Mouse (Mus musculus) hematopoietic stem cell, adult 5-6 weeks (primary cell): ENCODE measurements around the gene Mafg. TPM values are rescaled to one million over a fixed set of nuclear protein-coding genes. Genes with fewer than 3 reads are reported as not detected.

Experiments
- ATAC-seq, 2 experiments: fragments of 125-278 bp in 1 of 2; replicated peaks in 1 of 2; 2 replicates each; pipeline ENCODE4 v1.8.0; 2016 to 2017; ENCODE audit warnings: inconsistent platforms in 2 of 2, mild to moderate bottlenecking in 2 of 2, moderate number of reproducible peaks in 2 of 2, low read depth in 1 of 2, moderate TSS enrichment in 1 of 2; ENCODE audit not compliant: low FRiP score in 2 of 2, poor library complexity in 2 of 2, severe bottlenecking in 2 of 2, insufficient read depth in 1 of 2, low TSS enrichment in 1 of 2
- total RNA-seq: library from RNA; stranded (forward); fragments of 172-1452, 232-1000 nt; gene quantifications from 2 replicates; pipeline ENCODE4 v1.2.3, GENCODE M21; 2017

The Mafg gene
- total RNA-seq, 1 experiment from 2014 or later, result 33.2 TPM

DNA sequence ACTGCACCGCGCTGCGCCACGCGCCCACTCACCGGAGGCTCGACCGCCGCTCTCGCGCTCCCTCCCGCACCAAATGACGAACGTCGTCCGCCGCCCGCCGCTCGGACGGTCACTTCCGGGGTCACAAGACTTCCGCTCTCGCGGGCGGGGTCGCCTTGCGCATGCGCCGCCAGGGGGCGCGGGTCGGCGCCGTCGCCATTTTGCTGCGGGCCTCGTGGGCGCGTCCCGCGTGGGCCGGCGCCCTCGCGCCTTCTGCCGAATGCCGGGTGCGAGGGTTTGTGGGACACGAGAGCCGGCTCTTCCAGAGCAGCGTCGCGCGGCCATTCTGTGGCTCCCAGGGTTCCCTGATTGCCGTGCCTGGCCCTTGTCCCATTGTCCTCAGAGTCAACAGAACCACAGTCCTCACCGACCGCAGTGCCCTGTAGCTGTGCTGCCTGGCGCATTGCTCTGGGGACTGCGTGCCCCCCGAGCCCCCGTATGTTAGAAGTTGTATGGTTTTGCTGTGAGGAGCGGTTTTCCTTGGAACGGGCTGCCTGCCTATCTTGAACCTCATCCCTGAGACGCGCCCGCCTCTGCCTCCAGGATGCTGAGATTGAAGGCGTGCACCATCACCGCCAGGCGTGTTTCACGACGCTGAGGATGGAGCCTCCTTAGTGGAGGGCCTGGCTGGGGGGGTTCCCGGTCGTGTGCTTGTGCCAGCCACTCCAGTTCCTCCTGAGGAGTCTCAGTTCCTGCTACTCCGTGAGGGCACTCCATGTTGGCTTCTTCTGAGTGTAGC lies 51.7 kb downstream of the Mafg start, which contains the start of gene Arhgdia:
Gene Arhgdia (minus strand): TSS at position 135 of the 778 bp plus-strand sequence.
- ATAC-seq, result peak; percentile 25 to 30

DNA sequence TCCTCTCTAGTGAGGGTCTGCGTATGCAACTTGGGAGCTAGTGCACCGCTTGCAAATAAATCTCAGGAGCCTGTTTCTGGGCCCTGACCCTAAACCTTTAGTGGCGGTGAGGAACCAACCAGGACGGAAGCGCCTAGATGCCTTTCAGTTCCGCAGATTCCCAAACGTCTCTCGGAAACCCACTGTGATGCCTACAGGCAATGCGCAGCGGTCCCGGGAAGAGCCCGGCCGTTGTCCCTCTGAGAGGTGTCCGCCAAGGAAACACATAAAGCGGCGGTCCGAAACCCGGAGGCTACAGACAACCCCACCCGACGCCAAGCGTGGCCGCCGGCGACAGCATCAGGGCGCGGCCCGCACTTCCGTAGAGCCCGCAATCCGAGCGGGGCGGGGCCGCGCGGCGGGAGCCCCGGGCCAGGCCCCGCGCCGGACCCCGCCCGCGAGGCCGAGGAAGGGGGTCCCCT lies 52.5 kb downstream of the Mafg start:
- no peak for ATAC-seq

DNA sequence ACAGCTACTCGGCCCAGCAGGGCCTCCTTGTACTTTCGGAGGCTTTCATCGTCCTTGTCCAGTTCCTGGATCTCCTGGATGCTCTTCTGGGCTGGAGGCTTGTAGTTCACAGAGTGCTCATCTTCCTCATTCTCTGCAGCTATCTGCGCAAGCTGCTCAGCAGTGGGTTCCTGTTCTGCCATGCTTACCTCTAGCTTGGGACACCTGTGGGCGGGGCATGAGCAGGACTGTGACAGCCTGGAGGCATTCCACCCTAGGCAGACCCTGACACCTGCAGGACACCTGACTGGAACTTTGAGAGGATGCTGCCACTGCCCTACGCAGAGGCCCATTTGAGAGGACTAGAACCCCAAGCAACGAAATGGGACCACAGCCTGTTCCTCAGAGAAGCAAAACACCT lies 53.2 kb downstream of the Mafg start:
- ATAC-seq, result peak in 1 of 2 experiments; percentile 29; a peak in 2 of 4 replicates

DNA sequence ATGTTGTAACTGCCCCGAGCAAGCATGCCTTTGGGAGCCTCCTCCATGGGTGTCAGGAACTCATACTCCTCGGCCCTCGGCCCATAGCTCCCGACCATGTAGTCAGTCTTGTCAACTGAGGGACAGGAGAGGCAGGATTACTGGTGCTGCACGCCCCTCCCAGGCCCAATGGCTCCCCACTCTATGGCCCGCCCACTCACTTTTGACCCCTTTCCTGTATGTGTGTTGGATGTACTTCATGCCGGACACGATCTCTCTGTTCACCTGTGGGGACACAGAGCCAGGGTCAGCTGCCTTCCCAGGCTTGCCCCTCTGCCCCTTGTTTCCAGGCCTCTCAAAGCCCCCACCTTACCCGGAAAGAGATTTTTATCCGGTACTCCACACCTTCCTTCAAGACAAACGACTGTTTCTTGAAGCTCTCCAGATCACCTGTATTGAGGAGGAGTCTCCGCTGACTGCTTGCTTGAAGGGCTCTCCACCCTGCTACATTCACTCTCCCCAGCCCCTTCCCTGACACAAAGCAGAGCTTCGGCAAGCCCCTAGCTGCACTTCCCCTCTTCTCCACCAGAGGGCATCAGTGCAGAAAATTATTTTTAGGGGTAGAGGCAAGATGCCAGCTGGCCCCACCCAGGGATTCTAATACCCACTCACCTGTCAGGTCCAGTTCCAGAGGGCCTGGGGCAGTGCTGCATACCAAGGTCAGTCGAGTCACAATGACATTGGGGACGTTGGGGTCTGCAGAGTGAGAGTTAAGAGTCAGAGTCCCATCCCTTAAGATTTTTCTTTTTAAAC lies 53.9 kb downstream of the Mafg start:
- ATAC-seq, result no peak; a peak in 1 of 4 replicates

DNA sequence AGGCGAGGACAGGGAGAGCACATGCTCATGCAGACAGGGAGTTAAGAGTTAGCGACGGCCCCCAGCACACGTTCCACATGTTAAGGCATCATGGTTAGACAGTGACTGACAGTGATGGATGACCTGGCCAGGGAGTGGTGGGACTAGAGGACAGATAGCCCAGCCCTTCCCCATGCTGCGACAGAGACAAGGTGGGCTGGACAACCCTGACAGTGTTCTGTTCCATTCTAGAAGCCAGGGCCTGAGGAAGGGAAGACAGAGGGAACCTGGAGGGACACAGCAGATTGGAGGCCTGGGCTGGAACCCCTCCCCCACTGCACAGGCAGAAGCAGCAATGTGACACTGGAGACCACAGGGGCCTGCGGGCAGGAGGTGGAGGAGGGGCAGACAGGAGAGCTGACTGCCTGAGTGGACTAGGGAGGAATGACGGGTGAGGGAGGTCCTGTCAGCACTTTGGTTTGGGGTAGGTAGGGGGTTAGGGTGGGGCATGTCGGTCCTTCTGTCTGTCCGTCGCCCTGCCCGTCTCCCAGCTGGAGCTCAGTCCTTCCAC lies 54.6 kb downstream of the Mafg start:
- no peak for ATAC-seq

DNA sequence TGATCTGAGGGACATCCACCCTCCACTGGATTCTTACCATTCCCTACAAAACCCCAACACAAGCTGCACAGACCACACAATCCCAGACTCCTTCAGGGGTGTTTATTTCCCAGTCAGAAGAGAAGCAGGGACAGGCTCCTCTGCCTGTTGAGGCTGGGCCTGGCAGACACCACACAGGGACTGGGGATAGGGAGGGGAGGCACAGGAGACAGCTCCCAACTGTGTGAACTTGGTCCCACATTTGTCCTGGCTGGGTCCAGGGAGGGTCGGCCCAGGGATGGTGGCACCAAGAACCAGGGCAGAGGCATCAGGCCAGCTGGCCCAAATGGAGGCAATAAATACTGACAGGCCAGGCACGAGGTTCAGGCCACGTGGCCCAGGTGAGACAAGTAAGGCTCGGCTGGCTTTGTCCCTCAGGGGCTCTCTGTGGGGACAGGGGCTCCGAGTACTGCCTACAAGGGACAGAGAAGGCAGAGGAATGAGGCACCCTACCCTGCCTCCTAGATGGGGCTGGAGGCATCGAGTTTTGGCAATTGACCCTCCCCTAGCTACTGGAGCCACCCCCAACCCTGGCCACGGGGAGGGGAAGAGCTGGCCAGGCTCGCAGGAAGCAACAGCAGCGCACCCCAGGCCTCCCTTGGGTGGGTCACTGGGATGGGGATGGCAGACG lies 55.2 kb downstream of the Mafg start:
- no peak for ATAC-seq

DNA sequence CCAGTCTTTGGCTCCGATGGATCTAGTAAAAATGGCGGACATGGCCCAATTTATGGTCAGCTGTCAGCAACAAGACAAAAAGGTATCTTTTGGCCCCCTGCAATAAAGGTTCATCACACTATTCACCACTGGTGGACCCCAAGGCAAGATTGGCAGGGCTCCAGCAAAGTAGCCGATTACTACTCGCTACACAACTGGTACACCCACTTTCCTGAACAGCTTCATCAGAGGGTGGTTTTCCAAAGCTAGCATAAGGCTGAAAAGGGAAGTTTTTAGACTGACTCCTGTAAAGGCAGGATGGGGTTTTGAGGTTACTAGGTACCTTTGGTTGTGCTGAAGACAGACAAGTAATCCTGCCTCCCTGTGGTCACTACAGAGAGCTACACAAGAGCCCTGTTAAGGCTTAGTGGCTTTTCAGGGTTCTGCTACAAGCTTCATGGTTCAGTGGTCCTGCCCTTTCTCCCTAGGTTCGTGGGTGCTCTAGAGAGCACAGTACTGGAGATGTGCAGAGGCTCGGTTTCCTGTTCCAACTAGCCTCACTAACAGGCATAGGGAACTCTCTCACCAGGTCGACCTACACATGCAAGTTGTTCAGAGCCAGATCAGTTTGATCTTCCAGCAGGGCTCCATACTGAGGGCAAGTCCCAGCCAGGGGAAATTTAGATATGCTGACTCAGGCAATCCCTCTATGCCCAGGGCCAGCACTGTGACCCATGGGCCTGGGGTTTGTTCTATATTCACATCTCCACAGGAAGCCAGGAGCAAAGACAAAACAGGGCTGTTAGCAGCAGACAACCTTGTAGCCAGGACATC lies 56.0 kb downstream of the Mafg start:
- ATAC-seq, result no peak

DNA sequence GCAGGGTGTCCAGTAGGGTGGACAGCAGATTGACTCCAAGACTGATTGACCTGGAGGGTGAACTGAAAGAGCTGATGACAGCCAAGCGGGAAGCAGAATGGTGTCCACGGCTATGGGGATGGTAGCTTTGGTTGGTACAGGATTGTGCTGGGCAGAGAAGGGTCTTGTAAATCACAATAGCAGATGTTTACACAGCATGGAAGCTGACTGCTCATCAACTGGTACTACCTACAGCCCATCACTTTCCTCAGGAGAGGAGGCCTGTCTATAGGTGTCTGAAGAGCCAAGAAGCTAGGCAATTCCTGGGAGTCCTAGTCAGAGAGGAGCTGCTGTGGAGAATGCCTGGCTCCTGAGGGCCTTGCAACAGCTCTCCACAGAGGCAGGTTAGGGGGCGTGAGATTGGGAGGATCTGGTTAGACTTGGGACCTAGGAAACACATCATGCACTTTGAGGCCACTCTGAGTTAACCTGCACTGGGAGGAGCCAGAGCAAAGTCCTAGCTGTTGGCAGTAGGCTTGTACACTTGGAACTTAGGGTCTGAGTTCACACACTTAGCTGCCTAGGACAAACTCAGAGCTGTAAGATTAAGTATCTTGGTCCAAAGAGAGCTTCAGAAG lies 56.9 kb downstream of the Mafg start:
- no peak for ATAC-seq

DNA sequence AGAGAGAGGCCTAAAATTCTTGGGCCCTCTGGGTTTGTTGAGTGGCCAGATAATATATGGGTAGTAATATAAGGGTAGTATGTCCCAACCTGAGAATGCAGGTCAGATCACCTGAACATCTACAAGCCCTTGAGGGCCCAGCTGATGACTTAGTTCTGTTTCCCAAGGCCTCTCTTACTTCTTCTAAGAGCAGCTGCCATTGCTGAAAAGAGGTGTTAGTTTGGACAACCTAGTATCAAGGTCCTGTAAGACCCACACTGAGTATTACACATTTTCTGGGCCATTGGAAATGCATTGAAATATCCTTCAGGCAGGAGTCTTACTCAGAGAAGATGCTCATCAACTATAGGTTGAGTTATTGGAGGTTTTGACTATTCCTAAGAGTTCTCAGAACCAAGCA lies 57.5 kb downstream of the Mafg start:
- ATAC-seq, result no peak

Other genes starting within 250 kb of the Mafg start
- 30.3 and 43.1 TPM in 2 replicates for gene Nploc4, start 195.9 kb downstream of the Mafg start, total RNA-seq
- not detected in 2 replicates for gene Tspan10, start 191.0 kb downstream of the Mafg start, total RNA-seq
- not detected in 2 replicates for gene Pde6g, start 180.1 kb downstream of the Mafg start, total RNA-seq
- gene Oxld1, start 175.5 kb downstream of the Mafg start, total RNA-seq, result 10.2 and 12.0 TPM in 2 replicates
- 58.3 and 96.4 TPM in 2 replicates for gene Ccdc137, start 175.5 kb downstream of the Mafg start, total RNA-seq
- 12.8 and 24.0 TPM in 2 replicates for gene Arl16, start 166.0 kb downstream of the Mafg start, total RNA-seq
- gene Mrpl12, start 149.0 kb downstream of the Mafg start, total RNA-seq, result 63.4 and 112 TPM in 2 replicates
- 10.8 and 11.4 TPM in 2 replicates for gene Slc25a10, start 141.8 kb downstream of the Mafg start, total RNA-seq
- gene Gcgr, start 102.9 kb downstream of the Mafg start, total RNA-seq, result not detected in 2 replicates
- gene Mcrip1, start 83.9 kb downstream of the Mafg start, total RNA-seq, result 11.6 and 21.4 TPM in 2 replicates
- gene Ppp1r27, start 82.5 kb downstream of the Mafg start, total RNA-seq, result not detected in 2 replicates
- 384 and 534 TPM in 2 replicates for gene P4hb, start 60.3 kb downstream of the Mafg start, total RNA-seq
- gene Arhgdia, start 52.0 kb downstream of the Mafg start, total RNA-seq, result 110 and 120 TPM in 2 replicates
- gene Alyref, start 35.2 kb downstream of the Mafg start, total RNA-seq, result 110 and 227 TPM in 2 replicates
- gene Anapc11, start 35.2 kb downstream of the Mafg start, total RNA-seq, result 18.1 and 32.6 TPM in 2 replicates
- not detected in 2 replicates for gene Npb, start 25.1 kb downstream of the Mafg start, total RNA-seq
- gene Pcyt2, start 15.7 kb downstream of the Mafg start, total RNA-seq, result 38.6 and 41.7 TPM in 2 replicates
- gene Sirt7, start 8.4 kb downstream of the Mafg start, total RNA-seq, result 52.4 and 56.7 TPM in 2 replicates
- 0.88 and 2.1 TPM in 2 replicates for gene Pycr1, start 10.2 kb upstream of the Mafg start, total RNA-seq
- 0.94 TPM in 1 of 2 replicates, not detected in the other for gene Myadml2, start 14.6 kb upstream of the Mafg start, total RNA-seq
- gene Notum, start 27.6 kb upstream of the Mafg start, total RNA-seq, result not detected in 2 replicates
- gene Aspscr1, start 39.4 kb upstream of the Mafg start, total RNA-seq, result 37.1 and 48.8 TPM in 2 replicates
- 58.2 and 91.7 TPM in 2 replicates for gene Cenpx, start 80.1 kb upstream of the Mafg start, total RNA-seq
- 34.2 and 34.5 TPM in 2 replicates for gene Lrrc45, start 80.3 kb upstream of the Mafg start, total RNA-seq
- gene Rac3, start 87.9 kb upstream of the Mafg start, total RNA-seq, result not detected in 2 replicates
- gene Dcxr, start 93.7 kb upstream of the Mafg start, total RNA-seq, result 12.5 and 21.0 TPM in 2 replicates
- gene Cbr2, start 98.5 kb upstream of the Mafg start, total RNA-seq, result not detected in 2 replicates
- gene Hmga1b, start 129.2 kb upstream of the Mafg start, total RNA-seq, result 10.3 and 10.5 TPM in 2 replicates
- gene Rfng, start 150.6 kb upstream of the Mafg start, total RNA-seq, result 2.6 and 4.0 TPM in 2 replicates
- 58.1 and 67.2 TPM in 2 replicates for gene Gps1, start 150.7 kb upstream of the Mafg start, total RNA-seq
- gene Dus1l, start 162.8 kb upstream of the Mafg start, total RNA-seq, result 28.9 and 38.7 TPM in 2 replicates
- gene Fasn, start 190.9 kb upstream of the Mafg start, total RNA-seq, result 26.1 and 46.4 TPM in 2 replicates